Mouse (Mus musculus): Measurements from ENCODE around the gene Gm32742. TPM values are rescaled to one million over a fixed set of nuclear protein-coding genes. Genes with fewer than 3 reads are reported as not detected.
"Not testable (repeated sequence)": the region's sequence is repeated elsewhere in the genome, so short reads cannot be mapped to it uniquely, and the experiment has no call there.

Gene Gm32742
- total RNA-seq, 2 experiments from 2014 or later = not detected

GRCm38 (mm10) chr9:51161771-51162388, 3.4 kb downstream of the Gm32742 start:
- ATAC-seq (replicated peaks; ENCODE audit: low FRiP score, poor library complexity, severe bottlenecking) = no peak

- ATAC-seq (replicated peaks; ENCODE audit: low FRiP score, poor library complexity, severe bottlenecking) = no peak
These were observed 13.1 kb downstream of the Gm32742 start for GRCm38 (mm10) chr9:51152079-51152752.

GRCm38 (mm10) chr9:51147294-51147693, 18.0 kb downstream of the Gm32742 start:
- no peak for ATAC-seq (replicated peaks; ENCODE audit: low FRiP score, poor library complexity, severe bottlenecking)

GRCm38 (mm10) chr9:51146496-51146895, 18.8 kb downstream of the Gm32742 start:
- ATAC-seq (replicated peaks; ENCODE audit: low FRiP score, poor library complexity, severe bottlenecking) = no peak

GRCm38 (mm10) chr9:51144218-51144617, 21.1 kb downstream of the Gm32742 start:
- no peak for ATAC-seq (replicated peaks; ENCODE audit: low FRiP score, poor library complexity, severe bottlenecking)

- no peak for ATAC-seq (replicated peaks; ENCODE audit: low FRiP score, poor library complexity, severe bottlenecking)
These were observed 21.9 kb downstream of the Gm32742 start for GRCm38 (mm10) chr9:51143437-51143836.

- ATAC-seq (replicated peaks; ENCODE audit: low FRiP score, poor library complexity, severe bottlenecking) = no peak
These were observed 24.6 kb downstream of the Gm32742 start for GRCm38 (mm10) chr9:51140711-51141110.

GRCm38 (mm10) chr9:51139401-51139800, 25.9 kb downstream of the Gm32742 start:
- ATAC-seq (replicated peaks; ENCODE audit: low FRiP score, poor library complexity, severe bottlenecking) = not testable (repeated sequence)

GRCm38 (mm10) chr9:51138301-51138700, 27.0 kb downstream of the Gm32742 start:
- no peak for ATAC-seq (replicated peaks; ENCODE audit: low FRiP score, poor library complexity, severe bottlenecking)

GRCm38 (mm10) chr9:51137836-51138235, 27.5 kb downstream of the Gm32742 start:
- ATAC-seq (replicated peaks; ENCODE audit: low FRiP score, poor library complexity, severe bottlenecking) = no peak

GRCm38 (mm10) chr9:51137432-51137831, 27.9 kb downstream of the Gm32742 start:
- ATAC-seq (replicated peaks; ENCODE audit: low FRiP score, poor library complexity, severe bottlenecking) = no peak

GRCm38 (mm10) chr9:51136985-51137384, 28.3 kb downstream of the Gm32742 start:
- no peak for ATAC-seq (replicated peaks; ENCODE audit: low FRiP score, poor library complexity, severe bottlenecking)

- no peak for ATAC-seq (replicated peaks; ENCODE audit: low FRiP score, poor library complexity, severe bottlenecking)
These were observed 50.5 kb downstream of the Gm32742 start for GRCm38 (mm10) chr9:51114767-51115166.

- ATAC-seq (replicated peaks; ENCODE audit: low FRiP score, poor library complexity, severe bottlenecking) = no peak
These were observed 59.6 kb downstream of the Gm32742 start for GRCm38 (mm10) chr9:51105751-51106150.

- no peak for ATAC-seq (replicated peaks; ENCODE audit: low FRiP score, poor library complexity, severe bottlenecking)
These were observed 61.4 kb downstream of the Gm32742 start for GRCm38 (mm10) chr9:51103808-51104514.

GRCm38 (mm10) chr9:51102963-51103807, 62.1 kb downstream of the Gm32742 start:
- ATAC-seq (replicated peaks; ENCODE audit: low FRiP score, poor library complexity, severe bottlenecking) = no peak

- 0 out of 2 replicates have a peak, but pooled peaks have one; percentile 25 for ATAC-seq (replicated peaks; ENCODE audit: low FRiP score, poor library complexity, severe bottlenecking)
These were observed 63.4 kb downstream of the Gm32742 start, which contains the start of gene 4833427G06Rik for GRCm38 (mm10) chr9:51101756-51102425. Gene 4833427G06Rik (minus strand): TSS chr9:51102078.

- ATAC-seq (replicated peaks; ENCODE audit: low FRiP score, poor library complexity, severe bottlenecking) = no peak
These were observed 69.0 kb downstream of the Gm32742 start for GRCm38 (mm10) chr9:51096306-51096705.

GRCm38 (mm10) chr9:51093697-51094096, 71.6 kb downstream of the Gm32742 start:
- no peak for ATAC-seq (replicated peaks; ENCODE audit: low FRiP score, poor library complexity, severe bottlenecking)

All from erythroid progenitor cell, adult 5-6 weeks (primary cell).